Mouse (Mus musculus): ENCODE data around the gene Rad51d. TPM values are rescaled to one million over a fixed set of nuclear protein-coding genes. Genes with fewer than 3 reads are reported as not detected.

Gene Rad51d
- polyA plus RNA-seq, 1 experiment from 2014 or later, result 12.7 TPM

GRCm38 (mm10) chr11:82866850-82867564 is 23.4 kb downstream of the Rad51d start:
- ATAC-seq (ENCODE audit: insufficient number of reproducible peaks, low FRiP score, low TSS enrichment, low read depth), result no peak
- Histone ChIP-seq H3K4me3 (no peak overlapping the region), H3K4me1 (peaks cover 11% of the 10 kb centered on the region), H3K4me2 (no peak overlapping the region), H3K9ac (no peak overlapping the region), H3K27ac (no peak overlapping the region), H3K36me3 (no peaks in the 10 kb centered on the region), H3K27me3 (no peaks in the 10 kb centered on the region), H3K9me3 (no peaks in the 10 kb centered on the region)
- WGBS, result 40% methylated on average over 7 of the region's 7 CpGs

GRCm38 (mm10) chr11:82865957-82866356 is 24.5 kb downstream of the Rad51d start:
- no peaks in the 10 kb centered on the region for H3K36me3 ChIP-seq
- H3K9me3 ChIP-seq, result no peaks in the 10 kb centered on the region
- H3K4me1 ChIP-seq, result peaks cover 11% of the 10 kb centered on the region
- no peak overlapping the region for H3K27ac ChIP-seq
- H3K27me3 ChIP-seq, result no peaks in the 10 kb centered on the region
- ATAC-seq (ENCODE audit: insufficient number of reproducible peaks, low FRiP score, low TSS enrichment, low read depth), result no peak
- no peak overlapping the region for H3K4me2 ChIP-seq
- 80% methylated on average over 10 of the region's 10 CpGs for WGBS
- H3K9ac ChIP-seq, result no peak overlapping the region
- H3K4me3 ChIP-seq, result no peak overlapping the region

GRCm38 (mm10) chr11:82863488-82863931 is 26.9 kb downstream of the Rad51d start:
- no peak for ATAC-seq (ENCODE audit: insufficient number of reproducible peaks, low FRiP score, low TSS enrichment, low read depth)
- Histone ChIP-seq H3K9ac (no peak overlapping the region), H3K27ac (no peak overlapping the region), H3K27me3 (no peaks in the 10 kb centered on the region), H3K4me2 (no peak overlapping the region), H3K36me3 (no peaks in the 10 kb centered on the region), H3K9me3 (no peaks in the 10 kb centered on the region), H3K4me1 (peaks cover 4% of the 10 kb centered on the region; the same call in 1 of the 2 replicates), H3K4me3 (no peak overlapping the region)
- WGBS, result 50% methylated on average over 4 of the region's 4 CpGs

GRCm38 (mm10) chr11:82863059-82863458 is 27.4 kb downstream of the Rad51d start:
- Histone ChIP-seq H3K27ac (no peak overlapping the region), H3K27me3 (no peaks in the 10 kb centered on the region), H3K4me1 (peaks cover 4% of the 10 kb centered on the region; the same call in 1 of the 2 replicates), H3K9me3 (no peaks in the 10 kb centered on the region), H3K4me3 (no peak overlapping the region), H3K4me2 (no peak overlapping the region), H3K9ac (no peak overlapping the region), H3K36me3 (no peaks in the 10 kb centered on the region)
- no peak for ATAC-seq (ENCODE audit: insufficient number of reproducible peaks, low FRiP score, low TSS enrichment, low read depth)
- 65% methylated on average over 2 of the region's 2 CpGs for WGBS

GRCm38 (mm10) chr11:82862638-82863037 is 27.8 kb downstream of the Rad51d start:
- Histone ChIP-seq H3K9me3 (no peaks in the 10 kb centered on the region), H3K4me1 (peaks cover 4% of the 10 kb centered on the region; the same call in 1 of the 2 replicates), H3K4me3 (no peak overlapping the region), H3K27ac (no peak overlapping the region), H3K4me2 (no peak overlapping the region), H3K9ac (no peak overlapping the region), H3K36me3 (no peaks in the 10 kb centered on the region), H3K27me3 (no peaks in the 10 kb centered on the region)
- ATAC-seq (ENCODE audit: insufficient number of reproducible peaks, low FRiP score, low TSS enrichment, low read depth), result no peak
- 60% methylated on average over 9 of the region's 9 CpGs for WGBS

GRCm38 (mm10) chr11:82861558-82861957 is 28.9 kb downstream of the Rad51d start:
- Histone ChIP-seq H3K9ac (no peak overlapping the region), H3K9me3 (no peaks in the 10 kb centered on the region), H3K4me3 (no peak overlapping the region), H3K36me3 (no peaks in the 10 kb centered on the region), H3K27ac (no peak overlapping the region), H3K27me3 (no peaks in the 10 kb centered on the region), H3K4me1 (peaks cover 4% of the 10 kb centered on the region; the same call in 1 of the 2 replicates), H3K4me2 (no peak overlapping the region)
- no peak for ATAC-seq (ENCODE audit: insufficient number of reproducible peaks, low FRiP score, low TSS enrichment, low read depth)
- WGBS, result 60% methylated on average over 8 of the region's 8 CpGs

GRCm38 (mm10) chr11:82860759-82861158 is 29.7 kb downstream of the Rad51d start:
- WGBS, result 78% methylated on average over 6 of the region's 6 CpGs
- Histone ChIP-seq H3K9me3 (no peaks in the 10 kb centered on the region), H3K36me3 (no peaks in the 10 kb centered on the region), H3K4me1 (peaks cover 4% of the 10 kb centered on the region; the same call in 1 of the 2 replicates), H3K27me3 (no peaks in the 10 kb centered on the region), H3K4me2 (no peak overlapping the region), H3K9ac (no peak overlapping the region), H3K27ac (no peak overlapping the region), H3K4me3 (no peak overlapping the region)
- ATAC-seq (ENCODE audit: insufficient number of reproducible peaks, low FRiP score, low TSS enrichment, low read depth), result no peak

- 78% methylated on average over 13 of the region's 13 CpGs for WGBS
- no peak for ATAC-seq (ENCODE audit: insufficient number of reproducible peaks, low FRiP score, low TSS enrichment, low read depth)
- Histone ChIP-seq H3K4me2 (no peak overlapping the region), H3K27me3 (no peaks in the 10 kb centered on the region), H3K27ac (no peak overlapping the region), H3K9ac (no peak overlapping the region), H3K36me3 (no peaks in the 10 kb centered on the region), H3K9me3 (no peaks in the 10 kb centered on the region), H3K4me3 (no peak overlapping the region), H3K4me1 (no peaks in the 10 kb centered on the region)
Observed at GRCm38 (mm10) chr11:82857307-82857848, 33.0 kb downstream of the Rad51d start.

GRCm38 (mm10) chr11:82856032-82856431 is 34.4 kb downstream of the Rad51d start:
- ATAC-seq (ENCODE audit: insufficient number of reproducible peaks, low FRiP score, low TSS enrichment, low read depth), result no peak
- H3K4me1 ChIP-seq, result no peaks in the 10 kb centered on the region
- no peak overlapping the region for H3K27ac ChIP-seq
- no peaks in the 10 kb centered on the region for H3K36me3 ChIP-seq
- no peak overlapping the region for H3K4me3 ChIP-seq
- no peaks in the 10 kb centered on the region for H3K9me3 ChIP-seq
- H3K4me2 ChIP-seq, result no peak overlapping the region
- no peak overlapping the region for H3K9ac ChIP-seq
- WGBS, result 63% methylated on average over 10 of the region's 10 CpGs
- H3K27me3 ChIP-seq, result no peaks in the 10 kb centered on the region

GRCm38 (mm10) chr11:82855327-82855973 is 35.0 kb downstream of the Rad51d start:
- no peaks in the 10 kb centered on the region for H3K27me3 ChIP-seq
- no peak overlapping the region for H3K4me3 ChIP-seq
- H3K9me3 ChIP-seq, result no peaks in the 10 kb centered on the region
- H3K4me2 ChIP-seq, result no peak overlapping the region
- ATAC-seq (ENCODE audit: insufficient number of reproducible peaks, low FRiP score, low TSS enrichment, low read depth), result no peak
- no peak overlapping the region for H3K27ac ChIP-seq
- H3K4me1 ChIP-seq, result 0 out of 2 replicates have a peak, but pooled peaks cover 3% of the 10 kb centered on the region
- WGBS, result 78% methylated on average over 9 of the region's 9 CpGs
- no peaks in the 10 kb centered on the region for H3K36me3 ChIP-seq
- no peak overlapping the region for H3K9ac ChIP-seq

GRCm38 (mm10) chr11:82854111-82854510 is 36.3 kb downstream of the Rad51d start:
- Histone ChIP-seq H3K36me3 (no peaks in the 10 kb centered on the region), H3K4me1 (0 out of 2 replicates have a peak, but pooled peaks cover 7% of the 10 kb centered on the region), H3K27ac (no peak overlapping the region), H3K27me3 (no peaks in the 10 kb centered on the region), H3K9ac (no peak overlapping the region), H3K4me3 (no peak overlapping the region), H3K4me2 (no peak overlapping the region), H3K9me3 (no peaks in the 10 kb centered on the region)
- ATAC-seq (ENCODE audit: insufficient number of reproducible peaks, low FRiP score, low TSS enrichment, low read depth), result no peak
- WGBS, result 70% methylated on average over 6 of the region's 6 CpGs

GRCm38 (mm10) chr11:82852958-82853357 is 37.5 kb downstream of the Rad51d start:
- no peaks in the 10 kb centered on the region for H3K9me3 ChIP-seq
- no peak overlapping the region for H3K4me2 ChIP-seq

More at GRCm38 (mm10) chr11:82852958-82853357, 37.5 kb downstream of the Rad51d start:
- Histone ChIP-seq H3K4me3 (no peak overlapping the region), H3K9ac (no peak overlapping the region), H3K36me3 (no peaks in the 10 kb centered on the region), H3K4me1 (0 out of 2 replicates have a peak, but pooled peaks cover 7% of the 10 kb centered on the region), H3K27ac (no peak overlapping the region), H3K27me3 (no peaks in the 10 kb centered on the region)
- 84% methylated on average over 7 of the region's 7 CpGs for WGBS
- no peak for ATAC-seq (ENCODE audit: insufficient number of reproducible peaks, low FRiP score, low TSS enrichment, low read depth)

All from limb, embryonic 15.5 days (tissue).